In the genomic region with DNA sequence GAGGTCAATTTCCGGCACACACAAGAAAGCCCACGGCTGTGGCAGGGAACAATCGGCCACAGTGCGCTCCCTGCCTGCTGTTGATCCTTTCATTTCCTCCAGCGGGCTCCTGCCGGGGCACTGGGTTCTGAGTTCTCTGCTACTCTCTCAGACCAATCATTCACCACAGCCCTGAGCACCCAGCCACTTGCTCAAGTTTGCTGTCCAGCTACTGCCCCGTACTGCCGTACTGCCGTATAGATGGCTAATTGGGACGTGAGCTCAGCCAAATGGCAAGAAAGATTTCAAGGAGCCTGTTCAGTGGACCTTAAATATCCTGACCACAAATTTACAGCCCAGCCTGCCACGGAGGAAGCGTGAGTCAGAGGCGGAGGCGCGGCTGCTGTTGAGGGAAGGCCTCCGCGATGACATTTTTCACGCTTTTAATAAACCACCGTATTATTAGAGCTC, we compare ENCODE assay signal across 8 mouse cellular contexts. TPM values are rescaled to one million over a fixed set of nuclear protein-coding genes. Genes with fewer than 3 reads are reported as not detected.
DNase-seq lines count a peak whose midpoint lies in the region; ATAC-seq lines count a peak whose summit lies in the region.

No protein-coding gene starts in this region.

- intact Hi-C loops in heart, postnatal 25 days (cut with DNase I) = no loop called here

- H3K4me1 ChIP-seq in forebrain, embryonic 11.5 days (replicated peaks; ENCODE audit: control insufficient read depth, insufficient read depth, low read length) = peaks cover 4% of the 10 kb centered on the region; the same call in 1 of the 2 replicates
- no peaks in the 10 kb centered on the region for H3K4me1 ChIP-seq in hindbrain, embryonic 11.5 days (replicated peaks; ENCODE audit: control insufficient read depth, insufficient read depth, low read length)

- H3K36me3 ChIP-seq in forebrain, embryonic 11.5 days (ENCODE audit: control insufficient read depth, insufficient read depth, low read length) = no peaks in the 10 kb centered on the region
- H3K36me3 ChIP-seq in hindbrain, embryonic 11.5 days (ENCODE audit: control insufficient read depth, insufficient read depth, low read length) = no peaks in the 10 kb centered on the region

- no peak for ATAC-seq in forebrain, embryonic 11.5 days (replicated peaks; ENCODE audit: low FRiP score)
- no peak for ATAC-seq in hindbrain, embryonic 11.5 days (ENCODE audit: low FRiP score)
- peak; percentile 59 for ATAC-seq in megakaryocyte-erythroid progenitor cell, adult 5-6 weeks (replicated peaks; ENCODE audit: low FRiP score, low TSS enrichment, poor library complexity, severe bottlenecking)

- no peaks in the 10 kb centered on the region for H3K9me3 ChIP-seq in forebrain, embryonic 11.5 days (ENCODE audit: control insufficient read depth, low read length)
- H3K9me3 ChIP-seq in hindbrain, embryonic 11.5 days (ENCODE audit: control insufficient read depth, low read length) = no peaks in the 10 kb centered on the region

- H3K9ac ChIP-seq in forebrain, embryonic 11.5 days (ENCODE audit: low read length) = no peak overlapping the region
- no peak overlapping the region for H3K9ac ChIP-seq in hindbrain, embryonic 11.5 days (ENCODE audit: low read depth, low read length)

- peaks cover 41% of the 10 kb centered on the region for H3K27me3 ChIP-seq in forebrain, embryonic 11.5 days (ENCODE audit: control insufficient read depth, insufficient read depth, low read length)
- H3K27me3 ChIP-seq in hindbrain, embryonic 11.5 days (ENCODE audit: control insufficient read depth, insufficient read depth, low read length) = peaks cover 38% of the 10 kb centered on the region

- peak overlapping the region; percentile 45 for H3K4me2 ChIP-seq in forebrain, embryonic 11.5 days (ENCODE audit: low read depth, low read length, severe bottlenecking)
- peak overlapping the region; percentile 39 for H3K4me2 ChIP-seq in hindbrain, embryonic 11.5 days (replicated peaks; ENCODE audit: low read depth, low read length)

- H3K4me3 ChIP-seq in forebrain, embryonic 11.5 days (ENCODE audit: low read depth, low read length) = peak overlapping the region; percentile 10
- H3K4me3 ChIP-seq in hindbrain, embryonic 11.5 days (ENCODE audit: low read depth, low read length) = peak overlapping the region; percentile 20

- peak; percentile 94 for DNase-seq in heart, adult 11 months
- no peak for DNase-seq in heart, postnatal 25 days (ENCODE audit: low spot score)
- peak; percentile 43 for DNase-seq in adrenal gland, postnatal 10 days
- DNase-seq in forebrain, embryonic 11.5 days (ENCODE audit: low spot score) = peak; percentile 69
- DNase-seq in hindbrain, embryonic 11.5 days (ENCODE audit: low spot score) = peak; percentile 65
- peak; percentile 24 to 30 for DNase-seq in layer of hippocampus, postnatal 10 days (ENCODE audit: low spot score in 2 of 2)
- DNase-seq in telencephalon, adult 2 months (ENCODE audit: low read depth, low spot score) = peak; percentile 6

- H3K27ac ChIP-seq in forebrain, embryonic 11.5 days (ENCODE audit: low read depth, low read length) = no peak overlapping the region
- H3K27ac ChIP-seq in hindbrain, embryonic 11.5 days (ENCODE audit: low read depth, low read length) = no peak overlapping the region

- 10% methylated on average over 19 of the region's 19 CpGs for WGBS in forebrain, embryonic 11.5 days
- WGBS in hindbrain, embryonic 11.5 days = 12% methylated on average over 19 of the region's 19 CpGs

RNA-seq across cellular contexts. Expression of a gene that starts 39.1 kb away (rescaled TPM):
- total RNA-seq in heart, postnatal 25 days (2021) = under 1 TPM in 1 of 2 experiments, not detected in 1; 0.08 TPM
- total RNA-seq in adrenal gland, postnatal 10 days (2021) = under 1 TPM in 1 of 2 experiments, not detected in 1; 0.12 TPM
- 0.12 and 0.21 TPM in 2 replicates for polyA plus RNA-seq in forebrain, embryonic 11.5 days (2014; fragmentation: Nextera tagmentation; extraction: Ambion mirVana)
- 0.08 and 0.13 TPM in 2 replicates for polyA plus RNA-seq in hindbrain, embryonic 11.5 days (2014; fragmentation: Nextera tagmentation; extraction: Ambion mirVana)
- under 1 TPM; 0.54 to 0.69 TPM for total RNA-seq in layer of hippocampus, postnatal 10 days (2021)
- total RNA-seq in megakaryocyte-erythroid progenitor cell, adult 5-6 weeks (2014; fragmentation: Nextera tagmentation) = not detected in 2 replicates
- total RNA-seq in megakaryocyte-erythroid progenitor cell, adult 5-6 weeks (2017) = 0.57 TPM in 1 of 2 replicates, not detected in the other
